Mouse (Mus musculus) intestine, embryonic 14.5 days (tissue): ENCODE data around the gene Chchd6. TPM values are rescaled to one million over a fixed set of nuclear protein-coding genes. Genes with fewer than 3 reads are reported as not detected.

ENCODE experiments used
- ATAC-seq: fragments of 200-750 bp; cut with Nextera tagmentation; replicated peaks from 2 replicates; pipeline ENCODE4 v1.8.0; 2017; ENCODE audit warnings: low read depth, moderate number of reproducible peaks, moderate TSS enrichment, moderate library complexity; ENCODE audit not compliant: low FRiP score, low TSS enrichment
- DNase-seq: peaks from one replicate; pipeline ENCODE4 v3.0.0-alpha.2; 2018; ENCODE audit warnings: low spot score
- H3K27ac ChIP-seq: fragments of 300-500 bp; sonication (generic); 2 replicates; pipeline ENCODE4 v1.5.1; 2014; ENCODE audit warnings: low read depth, mild to moderate bottlenecking, control low read depth
- H3K27me3 ChIP-seq: fragments of 300-500 bp; sonication (generic); replicated peaks from 2 replicates; pipeline ENCODE4 v1.6.1; 2014; ENCODE audit warnings: low read length, control low read depth; ENCODE audit not compliant: control insufficient read depth, insufficient read depth
- H3K36me3 ChIP-seq: fragments of 300-500 bp; sonication (generic); 2 replicates; pipeline ENCODE4 v1.6.1; 2014; ENCODE audit warnings: low read length, control low read depth; ENCODE audit not compliant: control insufficient read depth, insufficient read depth
- H3K4me1 ChIP-seq: fragments of 300-500 bp; sonication (generic); replicated peaks from 2 replicates; pipeline ENCODE4 v1.6.1; 2014; ENCODE audit warnings: low read length, control low read depth, mixed read lengths; ENCODE audit not compliant: control insufficient read depth, insufficient read depth
- H3K4me2 ChIP-seq: fragments of 300-500 bp; sonication (generic); 2 replicates; pipeline ENCODE4 v1.6.1; 2014; ENCODE audit warnings: low read length
- H3K4me3 ChIP-seq: fragments of 300-500 bp; sonication (generic); 2 replicates; pipeline ENCODE4 v1.5.1; 2014; ENCODE audit warnings: low read depth, low read length, control low read depth, mixed read lengths
- H3K9ac ChIP-seq: fragments of 300-500 bp; sonication (generic); 2 replicates; pipeline ENCODE4 v1.6.1; 2014; ENCODE audit warnings: mild to moderate bottlenecking, low read length
- H3K9me3 ChIP-seq: fragments of 300-500 bp; sonication (generic); 2 replicates; pipeline ENCODE4 v1.6.1; 2016; ENCODE audit warnings: low read length, control low read depth; ENCODE audit not compliant: control insufficient read depth
- WGBS: fragments of 180-500 bp; shearing (Covaris S2); extraction: QIAGEN DNeasy Blood & Tissue Kit; methylation state at CpG from one replicate; pipeline ENCODE4 v1.1.7; 2014; 5-methylcytosine and 5-hydroxymethylcytosine counted together
- polyA plus RNA-seq: library from polyadenylated mRNA; unstranded; fragments of >200 nt; fragmentation: Nextera tagmentation; extraction: Ambion mirVana; gene quantifications from 2 replicates; pipeline ENCODE4 v1.2.1, GENCODE M21; 2014

Chchd6 gene
- polyA plus RNA-seq, 1 experiment from 2014 or later, result 59.9 TPM

DNA sequence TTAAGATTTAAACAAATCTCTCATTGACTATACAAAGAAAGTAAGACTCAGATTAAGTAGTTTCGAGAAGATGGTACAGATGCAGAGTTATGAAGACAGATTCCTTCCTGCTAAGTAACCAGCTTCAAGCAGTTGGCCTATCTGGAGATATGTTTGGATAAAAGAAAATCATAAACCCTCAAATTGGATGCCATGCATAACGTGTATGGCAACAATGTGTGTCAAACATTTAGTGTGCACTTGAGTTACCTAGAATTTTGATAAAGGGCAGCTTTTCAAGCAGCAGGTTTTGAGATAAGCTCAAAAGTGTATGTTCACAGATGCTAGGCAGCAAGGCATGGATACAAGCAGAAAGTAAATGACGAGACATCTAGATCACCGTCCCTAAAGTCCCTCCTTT is 114.3 kb downstream of the Chchd6 start:
- ATAC-seq (no peak), DNase-seq (no peak)
- no peaks in the 10 kb centered on the region for H3K27me3 ChIP-seq
- no peak overlapping the region for H3K4me3 ChIP-seq
- H3K36me3 ChIP-seq, result no peaks in the 10 kb centered on the region
- no peaks in the 10 kb centered on the region for H3K9me3 ChIP-seq
- no peaks in the 10 kb centered on the region for H3K4me1 ChIP-seq
- no peak overlapping the region for H3K4me2 ChIP-seq
- WGBS, result 82% methylated on average over 4 of the region's 4 CpGs
- H3K9ac ChIP-seq, result no peak overlapping the region
- H3K27ac ChIP-seq, result no peak overlapping the region

DNA sequence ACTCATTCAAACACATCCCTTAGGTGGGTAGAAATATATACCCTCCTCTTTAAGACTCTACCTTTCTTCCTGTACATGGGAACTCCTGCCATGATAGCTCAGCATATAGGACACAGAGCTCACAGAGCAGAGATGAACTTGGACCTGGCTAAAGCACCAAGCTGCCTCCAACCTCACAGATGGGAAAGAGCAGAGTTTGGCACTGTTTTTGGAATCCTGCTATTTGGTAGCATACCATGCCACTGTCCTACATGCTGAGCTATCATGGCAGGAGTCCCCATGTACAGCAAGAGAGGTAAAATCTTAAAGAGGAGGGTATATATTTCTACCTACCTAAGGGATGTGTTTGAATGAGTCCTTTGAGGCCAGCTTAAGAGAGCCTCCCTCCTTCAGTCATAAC is 127.5 kb downstream of the Chchd6 start:
- no peak overlapping the region for H3K9ac ChIP-seq
- ATAC-seq (no peak), DNase-seq (no peak)
- no peaks in the 10 kb centered on the region for H3K36me3 ChIP-seq
- H3K27ac ChIP-seq, result no peak overlapping the region
- no peaks in the 10 kb centered on the region for H3K9me3 ChIP-seq
- H3K27me3 ChIP-seq, result no peaks in the 10 kb centered on the region
- no peak overlapping the region for H3K4me3 ChIP-seq
- no peak overlapping the region for H3K4me2 ChIP-seq
- H3K4me1 ChIP-seq, result no peaks in the 10 kb centered on the region; the same call in 1 of the 2 replicates

DNA sequence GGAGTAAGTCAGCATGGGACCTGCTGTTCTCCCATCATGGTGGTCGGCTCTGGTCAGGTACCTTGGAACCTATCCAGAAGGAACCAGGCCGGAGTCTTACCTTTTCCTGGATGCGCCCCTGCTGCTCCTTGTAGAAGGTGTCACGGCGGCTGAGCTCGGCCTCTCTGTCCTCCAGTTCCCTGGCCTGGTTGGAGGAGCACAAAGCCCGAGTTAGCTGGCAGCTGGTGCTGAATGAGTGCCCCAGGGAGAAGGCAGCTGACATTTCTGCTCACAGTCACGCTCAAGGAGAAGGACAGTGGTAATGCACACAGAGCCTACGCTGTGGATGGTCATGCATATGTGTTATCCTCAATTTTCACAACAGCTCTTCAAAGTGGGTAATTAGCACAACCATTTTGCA is 128.2 kb downstream of the Chchd6 start:
- ATAC-seq (no peak), DNase-seq (no peak)
- H3K9me3 ChIP-seq, result no peaks in the 10 kb centered on the region
- H3K4me2 ChIP-seq, result no peak overlapping the region
- H3K9ac ChIP-seq, result no peak overlapping the region
- no peak overlapping the region for H3K4me3 ChIP-seq
- no peaks in the 10 kb centered on the region for H3K27me3 ChIP-seq
- no peak overlapping the region for H3K27ac ChIP-seq
- H3K4me1 ChIP-seq, result peaks cover under 1% of the 10 kb centered on the region
- WGBS, result 90% methylated on average over 9 of the region's 9 CpGs
- no peaks in the 10 kb centered on the region for H3K36me3 ChIP-seq

DNA sequence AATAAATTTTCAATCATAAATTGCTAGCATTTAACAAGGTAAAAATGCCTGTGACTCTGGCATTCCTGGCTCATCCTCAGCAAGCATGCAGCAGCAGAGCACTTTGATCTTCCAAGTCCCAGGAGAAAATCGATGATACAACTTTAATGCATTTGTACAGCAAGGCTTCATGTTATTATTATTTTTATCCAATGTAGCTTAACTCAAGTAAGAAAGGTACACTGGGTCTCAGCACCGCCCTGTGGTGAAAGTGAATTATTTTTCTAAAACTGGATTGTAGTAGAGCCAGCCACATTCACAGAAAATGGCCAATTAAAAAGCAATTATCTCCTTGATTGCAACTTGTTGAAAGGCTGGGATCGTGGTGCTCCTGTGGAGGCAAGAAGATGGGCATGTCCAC is 128.6 kb downstream of the Chchd6 start:
- H3K9me3 ChIP-seq, result no peaks in the 10 kb centered on the region
- H3K4me2 ChIP-seq, result no peak overlapping the region
- peaks cover 5% of the 10 kb centered on the region for H3K4me1 ChIP-seq
- no peak overlapping the region for H3K4me3 ChIP-seq
- H3K36me3 ChIP-seq, result no peaks in the 10 kb centered on the region
- H3K27ac ChIP-seq, result no peak overlapping the region
- no peaks in the 10 kb centered on the region for H3K27me3 ChIP-seq
- ATAC-seq (no peak), DNase-seq (no peak)
- no peak overlapping the region for H3K9ac ChIP-seq
- 87% methylated on average over 3 of the region's 3 CpGs for WGBS

DNA sequence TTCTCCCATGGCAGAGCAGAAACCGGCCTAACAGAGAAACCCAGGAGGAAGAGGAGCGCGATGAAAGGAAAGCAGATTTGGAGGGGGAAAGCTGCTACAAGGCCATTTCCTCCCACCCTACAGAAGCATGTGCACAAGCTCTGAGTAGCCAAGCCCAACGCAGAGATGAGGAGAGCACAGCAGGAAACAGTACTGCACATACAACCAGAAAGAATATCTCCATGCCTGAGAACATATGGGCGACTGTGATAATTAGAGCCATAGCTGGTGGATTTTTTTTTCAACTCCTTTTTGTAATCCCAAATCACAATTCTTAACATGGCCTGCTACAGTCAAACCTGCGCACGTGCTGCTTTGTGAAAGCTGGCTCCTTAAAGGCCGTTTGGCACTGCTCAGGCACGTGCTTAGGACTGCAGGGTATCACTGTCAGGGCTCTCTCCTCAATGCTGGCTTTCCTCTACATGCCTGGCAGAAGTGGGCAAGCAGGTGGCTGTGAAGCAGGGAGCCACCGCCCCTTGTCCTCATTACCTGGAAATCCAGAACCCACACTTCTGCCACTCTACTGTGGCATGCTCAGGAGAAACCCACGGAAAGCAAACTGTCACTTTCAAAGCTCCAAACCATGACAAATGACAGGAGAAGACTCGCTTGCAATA is 129.3 kb downstream of the Chchd6 start:
- H3K4me1 ChIP-seq, result peaks cover 8% of the 10 kb centered on the region
- no peaks in the 10 kb centered on the region for H3K9me3 ChIP-seq
- H3K9ac ChIP-seq, result no peak overlapping the region
- H3K27me3 ChIP-seq, result no peaks in the 10 kb centered on the region
- H3K27ac ChIP-seq, result no peak overlapping the region
- 73% methylated on average over 12 of the region's 12 CpGs for WGBS
- no peak overlapping the region for H3K4me3 ChIP-seq
- DNase-seq (no peak), ATAC-seq (no peak)
- H3K4me2 ChIP-seq, result no peak overlapping the region
- H3K36me3 ChIP-seq, result no peaks in the 10 kb centered on the region

GRCm38 (mm10) chr6:89462223-89462760 is 133.2 kb downstream of the Chchd6 start:
- Histone ChIP-seq H3K4me1 (peaks cover 8% of the 10 kb centered on the region), H3K4me2 (no peak overlapping the region), H3K9me3 (no peaks in the 10 kb centered on the region), H3K9ac (no peak overlapping the region), H3K36me3 (no peaks in the 10 kb centered on the region), H3K27me3 (no peaks in the 10 kb centered on the region), H3K27ac (no peak overlapping the region), H3K4me3 (no peak overlapping the region)
- WGBS, result 82% methylated on average over 2 of the region's 2 CpGs
- no peak for ATAC-seq
- peak; percentile 28 for DNase-seq

GRCm38 (mm10) chr6:89461250-89462222 is 133.9 kb downstream of the Chchd6 start:
- H3K36me3 ChIP-seq, result no peaks in the 10 kb centered on the region
- no peak overlapping the region for H3K4me3 ChIP-seq
- H3K9ac ChIP-seq, result no peak overlapping the region
- ATAC-seq, result no peak
- DNase-seq, result no peak
- H3K4me2 ChIP-seq, result no peak overlapping the region
- H3K27me3 ChIP-seq, result no peaks in the 10 kb centered on the region
- 63% methylated on average over 9 of the region's 9 CpGs for WGBS
- no peak overlapping the region for H3K27ac ChIP-seq
- H3K9me3 ChIP-seq, result no peaks in the 10 kb centered on the region
- H3K4me1 ChIP-seq, result peaks cover 8% of the 10 kb centered on the region

GRCm38 (mm10) chr6:89459634-89460033 is 135.8 kb downstream of the Chchd6 start:
- Histone ChIP-seq H3K27ac (no peak overlapping the region), H3K4me1 (peaks cover 8% of the 10 kb centered on the region), H3K27me3 (no peaks in the 10 kb centered on the region), H3K36me3 (no peaks in the 10 kb centered on the region), H3K4me2 (no peak overlapping the region), H3K9me3 (no peaks in the 10 kb centered on the region), H3K9ac (no peak overlapping the region), H3K4me3 (no peak overlapping the region)
- ATAC-seq (no peak), DNase-seq (no peak)
- WGBS, result 77% methylated on average over 3 of the region's 3 CpGs
